Mouse (Mus musculus) left cerebral cortex, adult 8-10 months (tissue): Measurements from ENCODE around the gene Ap5m1. TPM values are rescaled to one million over a fixed set of nuclear protein-coding genes. Genes with fewer than 3 reads are reported as not detected.

Source experiments
- DNase-seq, 2 experiments: peaks; one replicate each; pipeline ENCODE4 v3.0.0; 2022; ENCODE audit warnings: low spot score in 2 of 2
- total RNA-seq, 4 experiments: library from RNA; stranded (reverse); gene quantifications; 2 replicates each; pipeline ENCODE4 v1.2.4; 2022

The Ap5m1 gene
- total RNA-seq, 4 experiments from 2014 or later = 19.5 to 22.6 (median 20.4) TPM

DNA sequence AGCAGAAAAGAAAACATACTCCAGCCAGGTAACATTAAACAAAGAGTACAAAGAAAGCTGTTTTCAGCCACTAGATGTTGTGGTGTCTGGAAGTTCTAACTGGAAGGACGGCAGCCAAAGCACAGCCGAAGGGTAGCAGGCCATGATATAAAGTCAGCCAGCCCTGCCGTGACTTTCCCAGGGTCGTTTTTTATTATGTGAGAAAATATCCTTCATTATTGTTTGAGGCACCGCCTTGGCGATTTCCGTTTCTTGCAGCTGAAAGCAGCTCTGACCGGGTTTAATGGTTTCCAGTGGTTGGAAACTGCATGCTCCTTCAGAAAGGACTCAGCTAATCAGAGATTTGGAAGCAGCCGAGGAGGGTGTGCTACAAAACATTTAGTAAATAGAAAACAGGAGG, 55.8 kb downstream of the Ap5m1 start:
- DNase-seq = no peak

DNA sequence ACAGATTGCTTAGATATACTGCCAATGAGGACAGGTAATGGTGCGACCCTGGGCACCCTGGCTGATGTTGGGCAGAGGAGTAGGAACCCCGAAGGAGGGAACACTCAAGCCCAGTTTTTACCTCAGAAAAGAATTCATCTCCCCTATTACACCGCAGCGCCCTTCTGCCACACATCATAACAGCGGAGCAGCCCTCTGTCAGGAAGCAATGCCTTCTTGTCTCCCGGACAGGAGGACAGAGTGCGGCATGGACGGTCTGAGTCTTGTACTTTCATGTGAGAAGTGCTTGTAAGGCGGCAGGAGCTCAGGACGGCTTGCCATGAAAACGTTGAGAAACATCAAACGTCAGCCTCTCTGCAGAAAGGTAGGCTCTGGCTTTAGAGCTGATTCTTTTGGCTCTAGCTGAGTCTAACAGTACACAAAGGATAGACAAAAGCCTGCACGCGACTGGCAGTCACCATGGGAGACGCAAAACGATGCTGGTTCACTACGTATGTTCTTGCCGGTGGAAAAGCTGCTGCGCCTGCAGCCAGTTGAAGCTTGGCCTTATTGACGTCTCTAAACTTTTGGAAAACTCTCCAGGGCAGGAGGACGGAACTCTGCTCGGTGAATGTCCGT, 61.4 kb downstream of the Ap5m1 start:
- no peak for DNase-seq

DNA sequence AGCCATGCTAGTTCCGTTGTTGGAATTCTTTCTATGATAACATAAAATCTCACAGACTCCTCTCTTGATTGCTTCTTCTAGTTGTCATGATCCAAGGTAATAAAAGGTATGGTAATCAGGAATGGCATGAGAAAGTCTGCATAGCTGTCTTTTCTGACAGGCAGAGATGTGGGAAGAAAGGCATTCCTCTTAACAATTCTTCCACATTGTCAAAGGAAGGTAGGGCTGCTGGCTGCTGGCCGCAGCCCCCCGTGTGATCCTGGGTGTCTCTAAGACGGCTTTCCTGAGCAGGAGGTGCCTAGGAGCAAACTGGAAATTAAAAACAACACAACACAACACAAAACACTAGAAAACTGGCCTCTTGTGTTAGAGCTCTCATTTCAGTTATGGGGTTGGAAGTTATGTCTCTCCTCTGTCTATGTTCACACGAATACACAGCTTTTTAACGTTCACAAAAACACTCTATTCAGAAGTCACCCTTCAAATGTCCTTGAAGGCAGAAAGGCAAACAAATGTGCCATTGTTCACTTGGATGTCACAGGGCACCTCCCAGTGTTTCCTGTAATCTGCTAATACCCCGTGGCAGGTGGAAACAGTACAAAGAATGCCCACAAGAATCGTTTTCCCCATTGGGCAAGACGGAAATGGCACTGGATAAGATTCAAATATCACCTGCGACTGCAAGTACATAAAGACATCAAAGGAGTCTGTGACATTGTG, 62.8 kb downstream of the Ap5m1 start:
- no peak for DNase-seq

DNA sequence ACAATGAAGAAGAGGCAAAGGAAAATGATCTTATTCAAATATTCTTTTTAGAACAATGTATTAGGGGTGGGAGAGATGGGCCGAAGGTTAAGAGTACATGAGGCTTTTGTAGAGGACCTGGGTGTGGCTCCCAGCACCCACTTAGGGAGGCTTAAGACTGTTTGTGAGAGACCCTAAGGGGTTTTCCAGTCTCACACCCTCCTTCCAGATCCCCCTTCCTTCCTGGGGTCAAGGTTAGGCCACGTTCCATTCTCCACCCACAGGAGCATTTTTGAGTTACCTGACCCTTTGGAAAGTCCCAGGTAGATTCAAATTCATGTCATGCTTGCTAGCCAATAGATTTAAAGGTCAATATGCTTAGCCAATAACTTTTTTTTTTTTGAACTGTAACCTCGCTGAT, 66.5 kb downstream of the Ap5m1 start:
- DNase-seq = no peak

DNA sequence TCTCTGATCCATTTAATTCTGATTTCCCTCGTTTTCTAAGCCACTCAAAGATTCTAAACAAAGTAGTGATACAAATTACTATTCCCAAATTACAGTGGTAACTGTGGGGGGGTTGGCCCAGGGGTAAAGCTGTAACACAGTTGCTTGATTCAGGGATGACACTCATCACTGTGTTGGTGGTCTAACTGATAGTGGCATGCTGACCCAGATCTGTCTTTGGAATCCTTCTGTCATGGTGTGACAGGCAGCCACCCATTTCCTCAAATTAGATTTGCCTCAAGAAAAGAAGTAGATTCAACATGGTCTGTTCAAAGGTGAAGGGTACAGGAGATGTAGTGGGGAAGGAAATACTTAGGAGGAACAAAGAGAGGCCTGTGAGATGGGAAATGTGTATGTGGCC, 72.3 kb downstream of the Ap5m1 start:
- no peak for DNase-seq

DNA sequence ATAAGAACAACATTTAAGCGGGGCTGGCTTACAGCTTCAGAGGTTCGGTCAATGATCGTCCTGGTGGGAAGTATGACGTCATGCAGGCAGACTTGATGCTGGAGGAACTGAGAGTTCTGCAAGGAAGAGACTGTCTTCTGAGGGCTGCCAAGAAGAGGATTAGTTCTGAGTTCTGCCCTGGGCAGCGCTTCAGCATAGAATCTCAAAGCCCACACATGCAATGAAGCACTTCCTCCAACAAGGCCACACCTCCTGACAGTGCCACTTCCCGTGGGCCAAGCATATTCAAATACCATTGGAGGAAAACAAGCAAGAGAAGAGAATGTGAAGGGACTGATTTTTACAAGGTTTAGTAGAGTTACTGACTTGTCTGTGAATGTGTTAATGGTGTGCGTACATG, 74.9 kb downstream of the Ap5m1 start:
- DNase-seq = no peak

Other genes with a start within 250 kb of the Ap5m1 start
- 10 to 100 TPM; 46.8 to 56.0 (median 51.0) TPM for gene Exoc5, start 556 bp downstream of the Ap5m1 start, total RNA-seq
- 10 to 100 TPM; 31.6 to 33.8 (median 33.5) TPM for gene Naa30, start 106.1 kb downstream of the Ap5m1 start, total RNA-seq
- not detected for gene ccdc198, start 179.4 kb downstream of the Ap5m1 start, total RNA-seq